Comparison of ENCODE assay signal across 8 mouse cellular contexts in genomic region chr7:140115583-140116328, GRCm38 (mm10). TPM values are rescaled to one million over a fixed set of nuclear protein-coding genes. Genes with fewer than 3 reads are reported as not detected.
DNase-seq lines count a peak whose midpoint lies in the region; ATAC-seq and TF ChIP-seq lines count a peak whose summit lies in the region.

Gene Paox (plus strand): TSS chr7:140115799.

- 2% methylated on average over 23 of the region's 23 CpGs for WGBS in heart, embryonic 11.5 days (ENCODE audit: insufficient replicate concordance)
- 1% methylated on average over 23 of the region's 23 CpGs for WGBS in kidney, embryonic 14.5 days
- WGBS in liver, adult 2 months: under 1% methylated on average over 23 of the region's 23 CpGs
- 3% methylated on average over 23 of the region's 23 CpGs for WGBS in midbrain, postnatal 0 days

- no peak for TF ChIP-seq CTCF in C2C12 (IDR thresholded peaks at IDR 0.05; ENCODE audit: control insufficient read depth, insufficient read depth, insufficient read length)
- TF ChIP-seq CTCF in embryonic fibroblast, embryonic 13.5 days (IDR thresholded peaks at IDR 0.05; ENCODE audit: borderline replicate concordance, insufficient read depth, low read length): no peak
- no peak for TF ChIP-seq CTCF in liver, adult 2 months (IDR thresholded peaks at IDR 0.05; ENCODE audit: low read depth, low read length)
- TF ChIP-seq CTCF in midbrain, postnatal 0 days (IDR thresholded peaks at IDR 0.05): peak; percentile 26

- H3K9ac ChIP-seq in heart, embryonic 11.5 days (ENCODE audit: low read depth, low read length): peak within 1 kb of the TSS; percentile 92
- peak within 1 kb of the TSS; percentile 81 for H3K9ac ChIP-seq in kidney, embryonic 14.5 days (ENCODE audit: low read depth, low read length)
- peak within 1 kb of the TSS; percentile 94 for H3K9ac ChIP-seq in liver, adult 2 months (ENCODE audit: low read depth, low read length)
- H3K9ac ChIP-seq in midbrain, postnatal 0 days (replicated peaks; ENCODE audit: low read length, poor library complexity, severe bottlenecking): peak within 1 kb of the TSS; percentile 81

- H3K4me1 ChIP-seq in embryonic fibroblast, embryonic 13.5 days (ENCODE audit: control insufficient read depth, insufficient read depth, low read length): no peaks in the 10 kb centered on the region; the same call in 1 of the 2 replicates
- peaks cover 3% of the 10 kb centered on the region; the same call in 1 of the 2 replicates for H3K4me1 ChIP-seq in heart, embryonic 11.5 days (ENCODE audit: control insufficient read depth, insufficient read depth, low read length)
- no peaks in the 10 kb centered on the region for H3K4me1 ChIP-seq in kidney, embryonic 14.5 days (ENCODE audit: control insufficient read depth, insufficient read depth, low read length)
- H3K4me1 ChIP-seq in liver, adult 2 months (ENCODE audit: control insufficient read depth, insufficient read depth, low read length): peaks cover 9% of the 10 kb centered on the region
- H3K4me1 ChIP-seq in midbrain, postnatal 0 days (ENCODE audit: insufficient read depth, low read length): no peaks in the 10 kb centered on the region

- peak within 1 kb of the TSS; percentile 94 for H3K27ac ChIP-seq in embryonic fibroblast, embryonic 13.5 days (ENCODE audit: insufficient read depth, low read length)
- H3K27ac ChIP-seq in heart, embryonic 11.5 days (ENCODE audit: low read depth, low read length): peak within 1 kb of the TSS; percentile 79
- H3K27ac ChIP-seq in kidney, embryonic 14.5 days (ENCODE audit: low read depth, low read length): peak within 1 kb of the TSS; percentile 88
- H3K27ac ChIP-seq in liver, adult 2 months (replicated peaks; ENCODE audit: insufficient read depth, low read depth, low read length): peak within 1 kb of the TSS; percentile 98
- peak within 1 kb of the TSS; percentile 86 for H3K27ac ChIP-seq in midbrain, postnatal 0 days (ENCODE audit: low read depth, low read length)

- H3K4me2 ChIP-seq in heart, embryonic 11.5 days: peak within 1 kb of the TSS; percentile 93
- peak within 1 kb of the TSS; percentile 70 for H3K4me2 ChIP-seq in kidney, embryonic 14.5 days (replicated peaks; ENCODE audit: low read depth, low read length)
- peak within 1 kb of the TSS; percentile 65 for H3K4me2 ChIP-seq in midbrain, postnatal 0 days (ENCODE audit: low read depth, low read length, poor library complexity, severe bottlenecking)

- TF ChIP-seq POLR2A in embryonic fibroblast, embryonic 13.5 days (IDR thresholded peaks at IDR 0.05; ENCODE audit: low read depth, low read length): peak; percentile 58
- TF ChIP-seq POLR2A in liver, adult 2 months (IDR thresholded peaks at IDR 0.05; ENCODE audit: extremely low read depth, insufficient read depth, low read length): peak; percentile 46; the same call in 1 of the 2 replicates

- peak within 1 kb of the TSS; percentile 45 for H3K4me3 ChIP-seq in C2C12 (ENCODE audit: insufficient read depth, poor library complexity, severe bottlenecking)
- peak within 1 kb of the TSS; percentile 80 for H3K4me3 ChIP-seq in embryonic fibroblast, embryonic 13.5 days (ENCODE audit: insufficient read depth, low read length)
- H3K4me3 ChIP-seq in heart, embryonic 11.5 days (ENCODE audit: low read depth, low read length): peak within 1 kb of the TSS; percentile 80
- H3K4me3 ChIP-seq in kidney, embryonic 14.5 days (ENCODE audit: low read length): peak within 1 kb of the TSS; percentile 81
- H3K4me3 ChIP-seq in liver, adult 2 months (ENCODE audit: insufficient read depth, low read depth, low read length): peak within 1 kb of the TSS; percentile 86
- peak within 1 kb of the TSS; percentile 68 for H3K4me3 ChIP-seq in midbrain, postnatal 0 days (ENCODE audit: low read depth, low read length)

- no peaks in the 10 kb centered on the region for H3K27me3 ChIP-seq in C2C12 (ENCODE audit: control insufficient read depth, insufficient read depth, insufficient read length)
- no peaks in the 10 kb centered on the region for H3K27me3 ChIP-seq in heart, embryonic 11.5 days (ENCODE audit: control insufficient read depth, insufficient read depth, low read length)
- H3K27me3 ChIP-seq in kidney, embryonic 14.5 days (ENCODE audit: control insufficient read depth, insufficient read depth, low read length): no peaks in the 10 kb centered on the region
- H3K27me3 ChIP-seq in liver, adult 2 months (ENCODE audit: control insufficient read depth, insufficient read depth, low read length): no peaks in the 10 kb centered on the region
- H3K27me3 ChIP-seq in midbrain, postnatal 0 days (ENCODE audit: insufficient read depth, low read length): no peaks in the 10 kb centered on the region

- H3K79me2 ChIP-seq in C2C12 (ENCODE audit: control insufficient read depth, insufficient read depth): peaks cover 19% of the 10 kb centered on the region
- H3K79me2 ChIP-seq in liver, adult 2 months (ENCODE audit: control insufficient read depth, insufficient read depth, low read length): no peaks in the 10 kb centered on the region; the same call in 1 of the 2 replicates

- peak; percentile 77 for ATAC-seq in heart, embryonic 11.5 days (replicated peaks; ENCODE audit: insufficient number of reproducible peaks, low FRiP score, low TSS enrichment)
- peak; percentile 75 for ATAC-seq in kidney, embryonic 14.5 days (ENCODE audit: low FRiP score, low TSS enrichment)
- ATAC-seq in midbrain, postnatal 0 days (ENCODE audit: low FRiP score): peak; percentile 59

- DNase-seq in adrenal gland, adult (ENCODE audit: inconsistent age in 2 of 2, low spot score in 1 of 2): peak; percentile 78 to 91
- peak; percentile 100 for DNase-seq in liver, adult 2 months (ENCODE audit: extremely low read depth, low read depth, low spot score)
- peak; percentile 67 for DNase-seq in midbrain, postnatal 0 days (ENCODE audit: low spot score)
- DNase-seq in thymus, postnatal 25 days: peak; percentile 20

- peak within 1 kb of the TSS; percentile 82 for H3ac ChIP-seq in C2C12 (ENCODE audit: control insufficient read depth, insufficient read length, low read depth)

- peaks cover 10% of the 10 kb centered on the region for H3K79me3 ChIP-seq in C2C12 (ENCODE audit: low read depth)

- H3K36me3 ChIP-seq in C2C12 (ENCODE audit: control insufficient read depth, insufficient read depth): peaks cover 3% of the 10 kb centered on the region
- peaks cover 10% of the 10 kb centered on the region for H3K36me3 ChIP-seq in heart, embryonic 11.5 days (ENCODE audit: control insufficient read depth, insufficient read depth, low read length)
- peaks cover 20% of the 10 kb centered on the region for H3K36me3 ChIP-seq in kidney, embryonic 14.5 days (ENCODE audit: control insufficient read depth, insufficient read depth, low read length)
- peaks cover 23% of the 10 kb centered on the region; the same call in 1 of the 2 replicates for H3K36me3 ChIP-seq in liver, adult 2 months (ENCODE audit: control insufficient read depth, insufficient read depth, low read length)
- H3K36me3 ChIP-seq in midbrain, postnatal 0 days (ENCODE audit: insufficient read depth, low read length): peaks cover 11% of the 10 kb centered on the region

- no peaks in the 10 kb centered on the region for H3K9me3 ChIP-seq in heart, embryonic 11.5 days (replicated peaks; ENCODE audit: control insufficient read depth, low read length)
- H3K9me3 ChIP-seq in kidney, embryonic 14.5 days (ENCODE audit: control insufficient read depth, low read length): no peaks in the 10 kb centered on the region
- H3K9me3 ChIP-seq in midbrain, postnatal 0 days (ENCODE audit: low read length): no peaks in the 10 kb centered on the region

TF ChIP-seq in C2C12, 6 proteins besides CTCF, POLR2A, EP300 and RAD21:
- no peak for TF ChIP-seq MAX (IDR thresholded peaks at IDR 0.05)
- no peak for TF ChIP-seq FOSL1 (IDR thresholded peaks at IDR 0.05; ENCODE audit: insufficient read depth, low read length, poor library complexity, severe bottlenecking)
- no peak for TF ChIP-seq CEBPB (IDR thresholded peaks at IDR 0.05; ENCODE audit: low read depth)
- TF ChIP-seq USF1 (IDR thresholded peaks at IDR 0.05; ENCODE audit: low read depth): no peak
- TF ChIP-seq MYOG (IDR thresholded peaks at IDR 0.05; ENCODE audit: control insufficient read depth, extremely low read depth, insufficient read length): no peak
- no peak for TF ChIP-seq MYOD1 (IDR thresholded peaks at IDR 0.05; ENCODE audit: control insufficient read depth, insufficient read length, low read depth)

RNA-seq across cellular contexts. Expression of gene Paox, which starts in this region (rescaled TPM):
- 10.1 TPM for polyA plus RNA-seq in C2C12 (2012; fragmentation: generic; extraction: Trizol)
- polyA plus RNA-seq in embryonic fibroblast, embryonic 13.5 days (2011; ENCODE audit: insufficient read length, low read depth, missing spikeins): 8.9 and 9.8 TPM in 2 replicates
- 17.1 and 19.0 TPM in 2 replicates for polyA plus RNA-seq in heart, embryonic 11.5 days (2014; fragmentation: Nextera tagmentation; extraction: Ambion mirVana)
- polyA plus RNA-seq in kidney, embryonic 14.5 days (2014; fragmentation: Nextera tagmentation; extraction: Ambion mirVana): 20.7 and 24.8 TPM in 2 replicates
- 86.9 and 87.5 TPM in 2 replicates for total RNA-seq in liver, adult 2 months (2014; rRNA removed)
- polyA plus RNA-seq in liver, adult 2 months (2012; rRNA removed): 59.1 and 67.7 TPM in 2 replicates
- 8.7 and 12.5 TPM in 2 replicates for total RNA-seq in midbrain, postnatal 0 days (2014; rRNA removed)
- 6.9 and 8.6 TPM in 2 replicates for polyA plus RNA-seq in midbrain, postnatal 0 days (2015; fragmentation: Nextera tagmentation; extraction: Ambion mirVana)

Comparison
In these comparisons a context has a peak if more than half of its experiments do, and no peak if none do; other contexts are left out.
1. Peak in every context shown above with its lines: DNase-seq, ATAC-seq, H3K4me3 ChIP-seq and H3K27ac ChIP-seq.
2. DNase-seq: peak in every context shown above with its lines; median percentile 100 in liver, adult 2 months; 84 in adrenal gland, adult; 67 in midbrain, postnatal 0 days; 20 in thymus, postnatal 25 days.